Comparison of ENCODE assay signal across 9 mouse cellular contexts in the genomic region with DNA sequence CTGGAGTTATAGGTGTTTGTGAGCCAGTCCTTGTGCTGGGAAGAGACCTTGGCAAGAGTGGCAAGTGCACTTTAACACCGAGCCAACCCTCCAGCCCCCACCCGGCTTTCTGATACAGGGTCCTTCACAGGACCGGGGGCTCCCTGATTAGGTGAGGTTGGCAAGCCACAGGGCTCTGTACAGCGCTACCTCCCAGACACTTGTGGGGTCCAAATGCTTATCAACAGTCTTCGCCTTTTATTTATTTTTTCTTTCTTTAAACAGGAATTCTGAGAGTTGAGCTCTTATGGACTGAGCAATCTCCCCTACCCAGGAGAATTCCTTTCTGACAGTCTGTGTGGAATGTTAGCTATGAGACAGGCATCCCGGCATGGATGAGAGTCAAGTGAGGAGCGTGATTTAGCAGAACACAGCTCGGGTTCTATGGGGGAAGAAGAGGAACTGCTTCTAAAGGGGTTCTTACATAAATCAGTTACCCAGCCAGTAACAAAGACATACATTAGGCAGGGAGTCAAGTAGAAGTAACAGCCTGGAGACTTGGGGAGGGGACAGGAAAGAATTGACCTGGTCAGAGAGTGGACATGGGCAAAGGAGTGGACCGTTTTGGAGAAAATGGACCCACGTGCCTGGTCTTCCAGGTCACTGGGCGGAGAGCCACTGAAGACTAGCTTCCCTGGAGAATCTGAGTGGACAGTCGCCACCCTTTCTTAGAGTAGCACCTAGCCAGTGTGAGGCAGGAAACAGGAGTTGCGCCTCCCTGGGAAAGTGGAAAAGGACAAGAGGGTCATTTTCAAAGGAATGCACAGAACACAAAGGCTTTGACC.
DNase-seq lines count a peak whose midpoint lies in the region; ATAC-seq and TF ChIP-seq lines count a peak whose summit lies in the region.
"Had no signal": no experiment of that assay in that cellular context is flagged by ENCODE, and none has a peak within 500 bp of the region (broad histone marks: within the 10 kb centered on the region; RNA-seq: fewer than 3 reads in every experiment).

No protein-coding gene starts in this region.

- H3K36me3 ChIP-seq in heart, embryonic 15.5 days, result no peaks in the 10 kb centered on the region
- no peaks in the 10 kb centered on the region for H3K36me3 ChIP-seq in lung, embryonic 14.5 days (ENCODE audit: insufficient read depth)

- H3K27ac ChIP-seq in heart, embryonic 15.5 days, result peak overlapping the region; percentile 86
- peak overlapping the region; percentile 62 for H3K27ac ChIP-seq in lung, embryonic 14.5 days (ENCODE audit: low read depth)
- no peak overlapping the region for H3K27ac ChIP-seq in layer of hippocampus, adult 2 months

- TF ChIP-seq CTCF in lung, embryonic 14.5 days (IDR thresholded peaks at IDR 0.05; ENCODE audit: low read depth), result no peak
- TF ChIP-seq CTCF in layer of hippocampus, adult 2 months (conservative IDR thresholded peaks at IDR 0.05), result no peak

- H3K9me3 ChIP-seq in heart, embryonic 15.5 days (replicated peaks), result no peaks in the 10 kb centered on the region
- no peaks in the 10 kb centered on the region for H3K9me3 ChIP-seq in lung, embryonic 14.5 days (ENCODE audit: low read depth, low read length)

- H3K4me3 ChIP-seq in heart, embryonic 15.5 days, result peak overlapping the region; percentile 16
- no peak overlapping the region for H3K4me3 ChIP-seq in lung, embryonic 14.5 days (ENCODE audit: low read depth, low read length)
- H3K4me3 ChIP-seq in layer of hippocampus, adult 2 months, result no peak overlapping the region
- H3K4me3 ChIP-seq: myocyte had no signal

- H3K4me2 ChIP-seq in heart, embryonic 15.5 days, result peak overlapping the region; percentile 51
- H3K4me2 ChIP-seq in lung, embryonic 14.5 days, result peak overlapping the region; percentile 6

- DNase-seq in 3T3-L1 (ENCODE audit: low read depth, low spot score), result peak; percentile 33
- peak; percentile 87 for DNase-seq in Muller cell, postnatal 12 days (ENCODE audit: inconsistent ontology term)
- peak; percentile 68 for DNase-seq in lung, embryonic 14.5 days
- no peak for DNase-seq in layer of hippocampus, adult 2 months (ENCODE audit: low spot score in 2 of 2)
- DNase-seq in right cerebral cortex, adult 2 months (ENCODE audit: low spot score in 2 of 2), result no peak
- DNase-seq: thymus, adult 18-20 months had no signal

- no peaks in the 10 kb centered on the region for H3K27me3 ChIP-seq in heart, embryonic 15.5 days
- no peaks in the 10 kb centered on the region for H3K27me3 ChIP-seq in lung, embryonic 14.5 days (ENCODE audit: insufficient read depth, low read length)

- ATAC-seq in heart, embryonic 15.5 days (replicated peaks; ENCODE audit: insufficient number of reproducible peaks, insufficient read depth, low FRiP score, low read depth), result peak; percentile 80
- peak; percentile 81; the same call in 1 of the 2 replicates for ATAC-seq in lung, embryonic 14.5 days (ENCODE audit: insufficient read depth)
- no peak for ATAC-seq in inflammation-experienced regulatory T-cells, adult 6 months

- WGBS in heart, embryonic 15.5 days, result 12% methylated on average over 13 of the region's 13 CpGs
- 6% methylated on average over 13 of the region's 13 CpGs for WGBS in lung, embryonic 14.5 days

- no peak overlapping the region for H3K9ac ChIP-seq in heart, embryonic 15.5 days
- H3K9ac ChIP-seq in lung, embryonic 14.5 days, result no peak overlapping the region

- H3K4me1 ChIP-seq in heart, embryonic 15.5 days (replicated peaks), result peaks cover 22% of the 10 kb centered on the region
- peaks cover 9% of the 10 kb centered on the region for H3K4me1 ChIP-seq in lung, embryonic 14.5 days (ENCODE audit: insufficient read depth)

Comparison
In these comparisons a context has a peak if more than half of its experiments do, and no peak if none do; other contexts are left out.
1. DNase-seq: peak in 3T3-L1 (single experiment), Muller cell, postnatal 12 days (single experiment) and lung, embryonic 14.5 days (single experiment); none in layer of hippocampus, adult 2 months (0 of 2) and right cerebral cortex, adult 2 months (0 of 2).